Mouse (Mus musculus) megakaryocyte, adult 5-6 weeks (primary cell): Measurements from ENCODE around the gene Prm3. TPM values are rescaled to one million over a fixed set of nuclear protein-coding genes. Genes with fewer than 3 reads are reported as not detected.
A peak's percentile ranks its signal among the peaks of the same experiment; 100 is the strongest.

Experiments
- ATAC-seq: 2 replicates; pipeline ENCODE4 v1.8.0; 2016; ENCODE audit warnings: mild to moderate bottlenecking, inconsistent platforms; ENCODE audit not compliant: poor library complexity, severe bottlenecking
- total RNA-seq, 2 experiments: library from RNA; stranded (forward) in 1 of 2; stranded (reverse) in 1 of 2; fragments of 153-499, 151-499 nt in 1 of 2; fragments of 221-1000, 200-1000 nt in 1 of 2; gene quantifications; 2 replicates each; pipeline versions ENCODE4 v1.2.3 to v1.2.4; 2015 to 2017

Prm3 gene
- total RNA-seq (2015) (not detected in 2 replicates), total RNA-seq (2017) (not detected in 2 replicates)

DNA sequence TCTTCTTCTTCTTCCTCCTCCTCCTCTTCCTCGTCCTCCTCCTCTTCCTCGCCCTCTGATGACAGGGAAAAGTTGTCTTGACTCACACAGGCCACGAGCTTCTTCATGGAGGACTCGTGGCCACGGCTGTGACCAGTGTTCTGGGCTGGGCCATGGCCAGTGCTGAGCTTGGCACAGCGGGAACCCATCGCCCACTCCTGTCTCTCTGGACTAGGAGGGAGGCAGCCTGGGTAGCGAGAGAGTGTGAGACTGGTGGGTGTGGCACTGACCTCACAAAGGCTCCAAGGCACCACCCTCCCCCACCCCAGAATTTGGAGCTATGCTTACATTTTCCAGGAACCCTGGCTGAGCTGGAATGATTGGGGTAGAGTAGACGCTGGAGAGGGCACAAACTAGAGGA is at the start of gene Prm3:
TSS of gene Prm3 (minus strand) at position 213 of the 400 bp plus-strand sequence.
- no peak for ATAC-seq

DNA sequence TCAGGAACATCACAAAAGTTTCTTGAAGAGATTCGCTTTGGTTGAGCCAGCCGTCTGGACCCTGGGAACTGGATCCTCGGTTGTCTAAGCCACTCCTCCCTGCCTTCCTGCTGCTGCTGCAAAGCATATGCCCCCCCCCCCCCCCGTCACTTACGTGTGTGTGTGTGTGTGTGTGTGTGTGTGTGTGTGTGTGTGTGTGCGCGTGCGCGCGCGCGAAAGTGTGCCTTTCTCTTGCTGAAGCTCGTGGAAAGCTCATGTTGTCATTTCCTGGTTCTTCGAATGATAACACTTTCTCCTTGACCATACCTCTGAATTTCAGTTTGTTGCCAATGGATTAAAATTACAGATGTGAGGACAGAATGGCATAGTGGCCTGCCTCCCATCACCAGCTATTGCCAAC is 49.3 kb upstream of the Prm3 start:
- no peak for ATAC-seq

DNA sequence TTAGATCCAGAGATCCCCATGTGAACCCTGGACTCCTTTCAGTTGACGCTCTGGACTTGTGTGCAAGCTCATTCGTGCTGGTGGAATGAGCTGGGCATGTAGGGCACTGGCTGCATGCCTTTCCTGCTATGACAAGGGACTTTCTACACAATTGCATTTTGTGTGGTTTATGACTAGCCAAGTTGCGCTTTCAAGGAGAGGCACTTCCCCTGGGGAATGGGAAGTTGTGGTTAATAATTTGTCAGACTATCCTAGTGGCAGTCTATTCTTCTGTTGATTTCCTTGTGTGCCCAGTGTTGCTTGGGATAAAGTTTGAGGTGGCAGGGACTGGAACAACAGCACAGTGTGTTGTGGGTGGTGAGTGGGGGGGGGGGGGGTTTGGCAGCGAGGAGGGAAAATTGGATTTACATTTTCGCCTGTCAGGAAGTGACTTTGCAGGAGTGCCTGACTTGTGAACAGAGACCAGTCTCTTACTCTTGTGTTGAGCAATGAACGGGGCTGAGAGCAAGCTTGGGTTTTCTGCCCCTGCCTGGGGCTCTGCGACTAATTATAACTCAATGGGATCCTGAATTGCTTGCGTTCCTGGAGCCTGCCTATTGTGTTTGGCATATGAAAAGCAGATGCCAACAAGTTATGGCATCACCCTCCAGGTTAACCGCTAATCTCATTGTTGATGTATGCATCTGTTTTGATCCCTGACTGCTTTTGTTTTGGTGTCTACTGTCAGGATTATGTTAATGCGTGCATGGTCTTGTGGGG is 48.0 kb upstream of the Prm3 start:
- peak; percentile 80 for ATAC-seq

DNA sequence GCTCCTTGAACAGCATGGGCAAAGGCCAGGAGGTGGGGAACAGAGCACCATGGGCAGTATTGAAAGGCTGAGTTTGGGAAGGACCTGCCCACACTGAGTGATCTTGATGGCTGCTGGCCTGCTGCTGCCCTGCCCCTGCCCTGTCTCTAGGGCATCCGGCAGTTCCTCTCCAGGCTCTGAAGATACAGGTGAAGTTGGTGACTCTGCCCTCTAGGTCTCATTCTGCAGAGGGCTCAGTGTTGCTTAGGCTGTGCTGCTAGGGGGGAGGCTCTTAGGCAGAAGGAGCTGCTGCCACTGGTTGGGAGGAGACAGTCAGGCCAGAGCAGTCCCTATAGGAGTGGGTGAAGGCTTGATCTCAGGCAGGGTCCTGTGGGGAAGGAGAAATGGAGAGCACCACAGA is 47.2 kb upstream of the Prm3 start:
- peak; percentile 18 for ATAC-seq

DNA sequence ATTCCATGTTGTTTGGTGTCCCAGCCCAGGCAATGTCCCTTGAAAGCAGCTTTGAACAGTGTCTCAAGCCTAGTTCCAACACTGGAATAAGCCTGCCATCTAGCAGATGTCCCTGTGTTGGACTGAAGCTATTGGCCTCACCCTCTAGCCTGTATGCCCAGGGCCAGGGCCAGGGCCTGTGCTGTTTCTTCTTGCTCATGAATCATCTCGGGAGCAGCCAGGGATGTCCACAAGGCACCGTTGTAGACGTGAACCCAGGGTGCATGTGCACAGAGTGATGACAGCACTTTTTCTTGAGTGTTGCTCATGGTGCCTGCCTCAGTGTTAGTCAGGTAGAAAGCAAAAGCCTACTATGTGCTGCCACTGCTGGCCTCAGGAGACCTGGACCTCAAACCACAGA is 46.5 kb upstream of the Prm3 start:
- no peak for ATAC-seq

DNA sequence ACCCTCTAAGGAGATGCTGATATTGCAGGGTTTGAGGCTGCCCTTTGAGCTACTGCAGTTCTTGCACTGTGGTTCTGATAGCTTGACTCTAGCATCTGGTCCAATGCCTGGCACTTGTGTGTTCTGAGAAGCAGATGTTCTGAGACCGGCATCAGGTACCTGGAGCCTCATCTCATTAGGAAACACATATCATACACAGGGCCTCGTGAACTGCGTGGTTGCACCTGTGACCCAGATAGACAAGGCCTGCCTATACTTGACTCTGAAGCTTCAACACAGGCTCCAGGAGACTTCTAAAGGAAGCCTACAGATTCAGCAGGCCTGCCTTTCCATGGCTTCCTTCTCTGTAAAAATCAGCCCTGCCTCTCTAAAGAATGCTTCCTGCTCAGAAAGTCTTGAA is 45.7 kb upstream of the Prm3 start:
- ATAC-seq, result no peak

DNA sequence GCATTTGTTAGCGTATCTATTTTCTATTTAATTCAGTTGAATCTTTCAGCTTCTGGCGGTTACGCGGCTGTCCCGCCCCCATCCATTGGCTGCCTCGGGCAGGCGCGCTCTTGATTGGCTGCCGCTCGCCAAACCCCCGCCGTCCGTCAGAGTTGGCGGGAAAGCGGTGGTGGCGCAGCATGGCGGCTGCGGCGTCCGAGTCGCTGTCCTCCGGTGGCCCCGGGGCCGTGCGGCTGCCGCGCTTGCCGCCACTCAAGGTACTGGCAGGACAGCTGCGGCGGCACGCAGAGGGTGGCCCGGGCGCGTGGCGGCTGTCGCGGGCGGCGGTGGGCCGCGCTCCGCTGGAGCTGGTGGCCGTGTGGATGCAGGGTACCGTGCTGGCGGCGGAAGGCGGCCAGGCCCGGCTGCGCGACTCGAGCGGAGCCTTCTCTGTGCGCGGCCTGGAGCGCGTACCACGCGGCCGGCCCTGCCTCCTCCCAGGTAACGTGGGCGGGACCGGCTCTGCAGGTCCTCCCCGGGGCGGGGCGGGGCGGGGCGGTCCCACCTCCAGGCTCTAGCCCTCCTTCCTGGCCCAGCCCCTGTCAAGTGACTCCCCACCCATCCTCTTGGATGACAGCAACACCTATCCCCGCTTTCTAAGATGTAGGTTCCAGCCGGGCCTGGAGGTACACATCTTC is 44.3 kb upstream of the Prm3 start, which contains the start of gene Rmi2:
TSS of gene Rmi2 (plus strand) at position 149 of the 677 bp plus-strand sequence.
- ATAC-seq, result peak; percentile 77

DNA sequence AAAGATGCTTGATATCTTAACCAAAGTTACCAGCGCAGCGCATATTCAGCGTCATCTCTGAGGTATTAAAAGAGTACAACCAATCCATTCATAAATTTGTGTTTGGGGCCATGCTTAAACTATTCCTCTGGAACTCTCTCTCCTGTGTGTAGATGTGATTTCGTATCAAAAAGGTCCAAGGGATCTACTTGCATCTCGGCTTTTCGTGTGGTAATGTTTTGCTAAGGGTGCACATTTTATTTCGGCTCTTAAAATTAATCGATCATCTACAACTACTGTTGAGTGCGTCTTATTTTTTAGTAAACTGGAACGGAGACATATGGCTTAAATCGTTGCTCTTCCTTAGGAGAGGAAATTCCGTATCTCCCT is 43.8 kb upstream of the Prm3 start:
- no peak for ATAC-seq

DNA sequence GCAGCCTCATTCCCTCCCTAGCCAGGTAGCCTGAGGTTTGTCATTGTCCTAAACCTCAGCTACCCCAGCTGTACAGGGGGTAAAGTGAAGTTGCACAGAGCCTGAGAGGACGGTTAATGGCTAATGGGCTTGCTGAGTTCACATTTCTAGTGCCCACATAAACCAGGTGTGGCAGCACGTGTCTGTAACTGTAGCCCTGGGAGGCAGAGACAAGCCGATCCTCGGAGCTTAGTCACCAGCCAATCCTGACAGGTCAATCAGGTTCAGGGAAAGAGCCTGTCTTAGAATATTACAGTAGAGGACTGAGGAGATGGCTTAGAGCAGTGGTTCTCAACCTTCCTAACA is 37.7 kb upstream of the Prm3 start:
- ATAC-seq, result no peak

DNA sequence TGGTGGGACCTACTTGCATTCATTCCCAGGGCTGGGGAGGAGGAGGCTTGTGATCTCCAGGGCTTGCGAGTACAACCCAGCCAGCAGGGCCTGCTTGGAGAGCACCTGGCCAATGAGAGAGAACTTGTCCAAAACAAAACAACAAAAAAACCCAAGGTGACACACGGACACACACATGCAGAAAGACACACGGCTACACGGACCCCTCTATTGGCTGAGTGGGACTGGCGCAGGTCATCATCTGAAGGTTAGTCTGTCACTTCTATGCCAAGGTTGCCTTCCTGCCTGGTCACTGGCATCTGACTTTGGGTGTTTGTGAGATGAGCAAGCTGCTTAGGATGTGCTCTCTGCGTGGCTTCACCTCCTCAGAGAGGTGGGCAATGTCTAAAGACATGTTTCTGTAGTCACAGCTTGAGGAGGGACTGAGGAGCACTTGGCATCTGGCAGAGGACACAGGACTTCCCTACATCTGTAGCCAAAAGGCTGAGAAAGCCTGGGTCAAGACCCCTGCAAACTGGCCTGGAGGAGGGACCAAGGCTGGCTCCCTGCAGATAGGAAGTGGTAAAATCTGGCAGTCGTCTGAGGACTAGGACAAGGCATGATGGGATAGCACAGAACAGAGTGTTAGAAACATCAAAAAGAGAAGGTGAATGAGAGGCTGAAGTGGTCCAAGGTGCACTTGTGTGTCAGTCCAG is 37.2 kb upstream of the Prm3 start:
- no peak for ATAC-seq

DNA sequence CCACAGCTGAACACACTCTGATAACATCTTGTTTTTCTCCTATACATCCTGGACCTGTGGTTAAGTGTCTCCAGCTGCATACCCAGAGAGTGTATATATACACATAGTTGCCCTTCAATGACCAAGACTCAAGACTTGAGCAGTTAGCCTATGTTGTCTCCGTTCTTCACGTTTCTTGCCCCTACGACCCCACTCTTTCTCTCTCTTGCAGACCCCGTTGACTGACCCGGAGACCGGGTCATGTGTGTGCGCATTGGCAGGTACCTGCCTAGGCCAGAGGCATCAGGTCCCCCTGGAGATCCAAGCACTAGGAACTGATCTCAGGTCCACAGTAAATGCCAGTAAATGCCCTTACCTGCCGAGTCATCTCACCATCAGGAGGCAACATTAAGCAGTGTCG is 36.6 kb upstream of the Prm3 start:
- no peak for ATAC-seq

DNA sequence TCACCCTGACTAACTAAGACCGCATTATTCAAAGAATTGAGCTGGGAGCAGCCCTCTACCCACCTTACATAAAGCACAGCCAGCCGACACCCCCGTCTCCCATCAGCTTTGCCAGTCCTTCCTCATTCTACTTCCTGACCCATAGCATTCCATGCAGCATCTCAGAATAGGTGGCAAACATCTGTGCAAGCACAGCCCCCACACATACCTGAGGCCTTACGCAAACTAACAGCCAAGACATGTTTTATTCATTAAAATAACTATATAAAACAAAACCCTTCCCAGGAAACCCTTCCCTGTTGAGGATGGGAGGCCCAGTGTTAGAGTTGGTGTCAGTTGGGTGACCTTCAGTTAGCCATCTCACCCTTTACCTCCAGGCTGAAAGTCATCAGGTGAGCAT is 35.1 kb upstream of the Prm3 start:
- ATAC-seq, result no peak

DNA sequence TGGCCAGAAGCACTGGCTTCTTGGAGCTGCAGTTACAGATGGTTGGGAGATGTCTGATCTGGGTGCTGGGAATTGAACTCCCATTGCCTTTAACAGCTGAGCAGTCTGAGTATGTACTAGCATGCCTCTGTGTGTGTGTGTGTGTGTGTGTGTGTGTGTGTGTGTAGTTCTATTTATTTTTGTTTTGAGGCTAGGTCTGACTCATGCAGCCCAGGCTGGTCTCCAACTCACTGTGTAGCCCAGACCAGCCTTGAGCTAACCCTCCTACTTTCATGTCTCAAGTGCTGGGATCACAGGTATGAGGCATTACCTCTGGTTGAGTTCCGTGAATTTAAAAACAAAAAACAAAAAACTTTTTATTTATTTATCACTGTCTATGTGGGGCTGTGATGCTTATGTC is 33.8 kb upstream of the Prm3 start:
- ATAC-seq, result no peak

DNA sequence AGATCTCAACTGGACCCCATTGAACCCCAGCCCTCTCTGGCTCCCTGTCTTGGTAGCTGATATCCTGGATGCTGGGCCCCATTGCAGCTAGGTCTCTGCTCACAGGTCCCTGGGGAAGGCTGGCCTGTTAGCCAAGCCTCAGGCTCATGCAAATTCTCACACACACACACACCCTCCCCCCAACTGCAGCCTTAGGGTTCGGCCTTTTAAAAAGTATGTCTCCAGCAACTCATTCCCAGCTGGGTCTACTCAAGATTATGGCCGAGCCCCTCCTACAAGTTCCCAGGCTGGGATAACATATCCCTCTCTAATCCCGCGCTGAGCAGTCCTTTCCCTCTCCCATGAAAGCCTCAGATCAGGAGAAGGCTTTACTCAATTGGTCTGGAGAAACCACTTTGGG is 30.7 kb upstream of the Prm3 start:
- ATAC-seq, result no peak

DNA sequence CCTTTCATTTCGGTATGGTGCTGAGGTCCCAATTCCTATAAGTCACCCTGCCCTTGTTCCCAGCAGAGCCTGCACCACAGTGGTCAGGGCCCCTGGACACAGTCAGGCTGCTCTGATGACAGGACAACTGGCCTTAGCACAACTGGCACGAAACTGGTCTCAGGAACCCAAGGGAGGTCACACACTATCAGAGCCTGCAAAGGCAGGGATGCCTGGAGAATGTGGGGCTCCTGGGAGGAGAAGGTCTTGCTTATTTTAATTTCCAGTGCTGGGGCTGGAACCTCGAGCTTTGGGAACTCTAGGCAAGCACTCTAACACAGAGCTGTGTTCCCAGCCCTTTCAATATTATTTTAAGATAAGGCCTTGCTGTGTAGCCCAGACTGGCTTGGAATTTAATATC is 29.3 kb upstream of the Prm3 start:
- no peak for ATAC-seq

DNA sequence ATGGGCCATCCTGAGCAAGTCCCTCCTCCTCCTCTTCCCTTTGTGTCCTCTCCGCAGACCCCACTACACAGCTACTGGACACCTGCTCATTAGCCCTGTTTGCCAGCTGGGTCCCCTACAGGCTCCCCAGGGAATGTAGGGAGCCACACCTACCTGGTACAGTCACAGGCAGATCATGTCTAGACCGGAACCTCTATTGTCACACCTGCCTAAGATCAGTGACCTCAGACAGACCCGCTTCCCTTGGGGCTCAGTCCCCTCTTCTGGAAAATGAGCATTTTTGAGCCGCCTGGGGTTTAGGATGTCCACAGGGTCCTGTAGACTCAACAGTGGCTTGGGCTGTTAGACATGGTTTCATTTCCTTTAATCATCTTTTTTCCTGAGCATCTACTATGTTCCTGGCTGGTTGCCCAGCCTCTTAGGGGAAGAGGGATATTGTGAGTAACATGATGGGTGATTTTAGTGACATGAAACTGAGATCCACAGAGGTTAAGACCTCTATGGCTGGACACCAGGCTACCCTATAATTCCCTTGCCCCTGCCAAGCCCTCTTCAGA is 27.9 kb upstream of the Prm3 start:
- ATAC-seq, result peak; percentile 71

DNA sequence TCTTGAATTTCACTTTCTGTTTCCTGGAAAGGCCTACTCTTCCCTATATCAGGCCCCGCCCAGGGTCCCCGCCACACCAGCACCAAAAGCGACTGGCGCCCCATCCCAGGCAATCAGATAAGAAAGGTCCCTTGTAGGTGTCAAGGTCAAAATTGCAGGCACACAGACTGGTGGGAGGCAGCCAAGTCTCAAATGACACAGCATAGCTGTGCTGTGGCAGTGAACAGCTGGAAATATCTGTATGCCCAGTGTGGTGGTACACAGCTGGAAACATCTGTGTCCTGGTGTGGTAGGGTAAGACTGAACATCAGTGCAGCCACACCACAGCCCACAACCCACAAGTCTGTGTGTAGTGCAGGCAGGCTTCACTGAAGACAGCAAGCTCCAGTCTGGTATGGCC is 24.1 kb upstream of the Prm3 start:
- ATAC-seq, result no peak

DNA sequence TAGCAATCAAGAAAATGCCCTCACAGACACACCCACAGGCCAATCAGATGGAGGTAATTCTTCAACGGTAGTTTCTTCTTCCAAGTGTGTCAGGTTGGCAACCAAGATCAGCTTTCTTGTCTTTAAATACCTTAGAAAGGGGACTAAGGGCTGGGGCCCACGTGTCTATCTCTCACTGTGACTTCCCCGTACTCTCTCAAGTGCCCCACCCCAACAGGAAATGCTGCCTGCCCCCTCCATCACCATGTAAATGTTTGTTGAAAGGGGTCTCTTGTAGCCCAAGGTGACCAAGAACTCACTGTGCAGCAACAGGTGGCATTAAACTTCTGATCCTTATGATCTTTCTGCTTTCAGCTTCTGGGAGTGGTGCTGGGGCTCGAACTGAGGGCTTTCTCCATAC is 23.0 kb upstream of the Prm3 start:
- no peak for ATAC-seq

DNA sequence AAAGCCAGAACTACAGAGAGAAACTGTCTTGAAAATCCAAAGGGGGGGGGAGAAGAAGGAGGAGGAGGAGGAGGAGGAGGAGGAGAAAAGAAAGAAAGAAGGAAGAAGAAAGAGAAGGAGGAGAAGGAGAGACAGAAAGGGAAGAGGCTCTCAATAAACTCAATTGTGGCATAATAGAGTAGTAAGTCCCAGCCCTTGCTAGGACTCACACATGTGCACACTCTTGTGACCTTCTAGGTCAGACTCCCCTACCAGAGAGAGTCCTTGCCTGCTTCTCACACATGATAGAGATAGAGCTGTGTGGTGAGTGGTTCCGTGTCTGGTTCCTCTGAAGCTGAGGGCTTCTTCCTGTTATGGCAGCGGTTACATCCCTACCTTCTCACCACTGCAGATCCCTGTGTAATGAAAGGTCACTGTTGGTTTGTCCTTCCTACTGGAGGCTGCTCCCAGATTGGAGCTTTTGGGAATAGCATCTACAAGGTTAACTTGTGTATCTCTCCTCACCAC is 22.2 kb upstream of the Prm3 start, which contains the start of gene Gm11172:
TSS of gene Gm11172 (plus strand) at position 51 of the 507 bp plus-strand sequence.
- ATAC-seq, result peak; percentile 35; the same call in 1 of the 2 replicates

DNA sequence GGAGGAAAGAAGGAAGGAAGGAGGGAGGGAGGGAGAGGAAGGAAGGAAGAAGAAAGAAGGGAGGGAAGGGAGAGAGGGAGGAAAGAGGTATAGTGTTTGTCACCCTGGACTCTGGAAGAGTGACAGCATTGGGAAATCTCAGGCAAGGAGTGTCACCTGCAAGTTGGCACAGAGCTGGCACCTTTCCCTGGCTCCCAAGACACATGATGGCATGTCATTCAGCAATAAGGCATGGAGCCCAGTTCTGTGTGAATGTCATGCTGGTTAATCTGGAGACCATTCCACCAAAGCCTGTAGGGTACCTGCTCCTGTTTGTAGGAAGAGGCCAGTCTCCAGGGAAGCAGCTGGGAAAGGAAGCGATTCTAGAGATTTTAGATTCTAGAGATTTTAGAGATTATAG is 19.7 kb upstream of the Prm3 start:
- ATAC-seq, result no peak

DNA sequence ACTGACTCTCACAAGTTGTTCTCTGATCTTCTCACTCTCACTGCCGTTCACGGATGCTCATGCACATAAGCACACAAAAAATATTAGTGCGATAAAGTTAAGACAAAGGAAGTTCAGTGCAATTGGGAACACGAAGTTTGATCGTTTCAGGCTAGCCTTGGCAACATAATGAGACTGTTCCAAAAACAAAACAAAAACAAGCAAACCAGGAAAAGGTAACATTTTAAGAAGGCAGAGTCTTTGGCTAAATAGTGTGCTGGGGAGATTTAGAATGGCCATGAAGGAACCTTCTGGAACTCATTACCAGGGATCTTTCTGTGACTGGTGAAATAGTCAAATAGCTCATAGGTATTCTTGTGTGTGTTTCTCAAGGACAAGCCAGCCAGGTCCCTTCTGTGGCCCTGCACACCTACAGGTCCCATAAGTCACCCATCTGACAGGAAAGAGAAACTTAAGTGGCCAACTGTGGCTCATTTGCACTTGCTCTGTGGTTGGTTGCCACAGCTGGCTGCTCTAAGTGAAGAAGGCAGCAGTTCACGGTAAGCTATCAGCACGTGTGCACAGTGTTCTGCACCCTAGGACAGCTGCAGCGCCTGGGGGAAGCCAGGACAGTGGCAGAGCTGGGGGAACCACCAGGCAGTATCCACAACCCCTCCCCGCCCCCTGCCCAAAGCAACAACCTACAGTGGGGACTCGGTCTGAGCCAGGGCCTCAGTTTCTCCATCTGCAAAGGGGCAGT is 15.2 kb upstream of the Prm3 start, which contains the start of gene Prm1:
TSS of gene Prm1 (minus strand) at position 51 of the 739 bp plus-strand sequence.
- ATAC-seq, result no peak
